ENCODE assay signal across 15 mouse cellular contexts in genomic region chr5:125095525-125096175, GRCm38 (mm10).
DNase-seq lines count a peak whose midpoint lies in the region; ATAC-seq and TF ChIP-seq lines count a peak whose summit lies in the region.
"Had no signal": no experiment of that assay in that cellular context is flagged by ENCODE, and none has a peak within 500 bp of the region (broad histone marks: within the 10 kb centered on the region; RNA-seq: fewer than 3 reads in every experiment).

No protein-coding gene starts in this region.

- 60% methylated on average over 14 of the region's 14 CpGs for WGBS in heart, embryonic 12.5 days
- 70% methylated on average over 14 of the region's 14 CpGs for WGBS in heart, adult 2 months
- 64% methylated on average over 14 of the region's 14 CpGs for WGBS in neural tube, embryonic 12.5 days
- WGBS in midbrain, embryonic 11.5 days = 83% methylated on average over 14 of the region's 14 CpGs

- H3K27me3 ChIP-seq in heart, embryonic 12.5 days (replicated peaks) = no peaks in the 10 kb centered on the region
- H3K27me3 ChIP-seq in heart, adult 2 months (ENCODE audit: control insufficient read depth, insufficient read depth, low read length) = no peaks in the 10 kb centered on the region
- H3K27me3 ChIP-seq in neural tube, embryonic 12.5 days (replicated peaks) = no peaks in the 10 kb centered on the region
- no peaks in the 10 kb centered on the region for H3K27me3 ChIP-seq in midbrain, embryonic 11.5 days (ENCODE audit: control insufficient read depth, insufficient read depth, low read length)
- H3K27me3 ChIP-seq: embryonic facial prominence, embryonic 13.5 days; Patski had no signal

- no peak overlapping the region for H3K4me2 ChIP-seq in heart, embryonic 12.5 days
- H3K4me2 ChIP-seq in neural tube, embryonic 12.5 days (replicated peaks) = no peak overlapping the region
- H3K4me2 ChIP-seq in midbrain, embryonic 11.5 days = no peak overlapping the region
- H3K4me2 ChIP-seq: embryonic facial prominence, embryonic 13.5 days had no signal

- no peak overlapping the region for H3K9ac ChIP-seq in heart, embryonic 12.5 days
- no peak overlapping the region for H3K9ac ChIP-seq in heart, adult 2 months (ENCODE audit: low read depth, low read length)
- no peak overlapping the region for H3K9ac ChIP-seq in neural tube, embryonic 12.5 days
- H3K9ac ChIP-seq in midbrain, embryonic 11.5 days (ENCODE audit: low read length) = no peak overlapping the region
- H3K9ac ChIP-seq: embryonic facial prominence, embryonic 13.5 days had no signal

- no peak for TF ChIP-seq EP300 in heart, adult 2 months (IDR thresholded peaks at IDR 0.05; ENCODE audit: insufficient read depth, low read depth, low read length)

- TF ChIP-seq CTCF in heart, adult 2 months (IDR thresholded peaks at IDR 0.05) = no peak

- H3K27ac ChIP-seq in heart, embryonic 12.5 days (ENCODE audit: poor library complexity, severe bottlenecking) = peak overlapping the region; percentile 17
- H3K27ac ChIP-seq in heart, adult 2 months = no peak overlapping the region
- peak overlapping the region; percentile 32; the same call in 1 of the 2 replicates for H3K27ac ChIP-seq in neural tube, embryonic 12.5 days
- H3K27ac ChIP-seq in midbrain, embryonic 11.5 days (ENCODE audit: low read depth, low read length) = peak overlapping the region; percentile 30; the same call in 1 of the 2 replicates
- H3K27ac ChIP-seq: embryonic facial prominence, embryonic 13.5 days; gastrocnemius, adult 2 months had no signal

- peaks cover 3% of the 10 kb centered on the region; the same call in 1 of the 2 replicates for H3K9me3 ChIP-seq in heart, embryonic 12.5 days (replicated peaks)
- H3K9me3 ChIP-seq in neural tube, embryonic 12.5 days = no peaks in the 10 kb centered on the region
- H3K9me3 ChIP-seq in midbrain, embryonic 11.5 days (ENCODE audit: control insufficient read depth, low read length) = no peaks in the 10 kb centered on the region
- H3K9me3 ChIP-seq: embryonic facial prominence, embryonic 13.5 days had no signal

- H3K36me3 ChIP-seq in heart, embryonic 12.5 days = peaks cover 71% of the 10 kb centered on the region
- no peaks in the 10 kb centered on the region for H3K36me3 ChIP-seq in heart, adult 2 months (ENCODE audit: control insufficient read depth, insufficient read depth, low read length)
- peaks cover 70% of the 10 kb centered on the region for H3K36me3 ChIP-seq in neural tube, embryonic 12.5 days
- H3K36me3 ChIP-seq in midbrain, embryonic 11.5 days (ENCODE audit: control insufficient read depth, insufficient read depth, low read length) = peaks cover 16% of the 10 kb centered on the region

- no peak for TF ChIP-seq POLR2A in heart, adult 2 months (IDR thresholded peaks at IDR 0.05; ENCODE audit: insufficient read depth, low read depth, low read length)

- ATAC-seq in heart, embryonic 12.5 days (ENCODE audit: insufficient number of reproducible peaks, low FRiP score) = no peak
- peak; percentile 38; the same call in 1 of the 2 replicates for ATAC-seq in neural tube, embryonic 12.5 days (ENCODE audit: low FRiP score, low read depth)
- no peak for ATAC-seq in midbrain, embryonic 11.5 days (ENCODE audit: low FRiP score)
- ATAC-seq: Patski had no signal

- H3K4me1 ChIP-seq in heart, embryonic 12.5 days (replicated peaks) = peaks cover 50% of the 10 kb centered on the region
- peaks cover 1% of the 10 kb centered on the region; the same call in 1 of the 2 replicates for H3K4me1 ChIP-seq in heart, adult 2 months (ENCODE audit: control insufficient read depth, insufficient read depth, low read length)
- peaks cover 41% of the 10 kb centered on the region for H3K4me1 ChIP-seq in neural tube, embryonic 12.5 days
- H3K4me1 ChIP-seq in midbrain, embryonic 11.5 days (ENCODE audit: control insufficient read depth, insufficient read depth, low read length) = no peaks in the 10 kb centered on the region
- H3K4me1 ChIP-seq: embryonic facial prominence, embryonic 13.5 days had no signal

- intact Hi-C loops in heart, adult 2 months (cut with DNase I) = no loop called here

- no peaks in the 10 kb centered on the region; the same call in 1 of the 2 replicates for H3K79me2 ChIP-seq in heart, adult 2 months (replicated peaks; ENCODE audit: control insufficient read depth, insufficient read depth, low read length)

- H3K4me3 ChIP-seq in heart, embryonic 12.5 days = no peak overlapping the region
- H3K4me3 ChIP-seq in heart, adult 2 months = no peak overlapping the region
- no peak overlapping the region for H3K4me3 ChIP-seq in neural tube, embryonic 12.5 days
- no peak overlapping the region for H3K4me3 ChIP-seq in midbrain, embryonic 11.5 days (ENCODE audit: low read depth, low read length)
- H3K4me3 ChIP-seq: embryonic facial prominence, embryonic 13.5 days; gastrocnemius, adult 2 months had no signal

- no peak for DNase-seq in heart, adult 2 months
- no peak for DNase-seq in neural tube, embryonic 10.5 days (ENCODE audit: extremely low spot score, low spot score)
- no peak for DNase-seq in midbrain, embryonic 11.5 days (ENCODE audit: low spot score, missing footprints)
- no peak for DNase-seq in gastrocnemius, postnatal 25 days
- no peak for DNase-seq in ovary, postnatal 36 days (ENCODE audit: low spot score)
- no peak for DNase-seq in layer of hippocampus, adult 8-10 months (ENCODE audit: low spot score in 2 of 2)
- DNase-seq: adrenal gland, postnatal 25 days; cerebellum, adult 9-10 months; gastrocnemius, adult 2 months; kidney, adult 8-10 months; liver had no signal
